Mouse (Mus musculus): Measurements from ENCODE around the gene Hcn2. TPM values are rescaled to one million over a fixed set of nuclear protein-coding genes. Genes with fewer than 3 reads are reported as not detected.

Gene Hcn2
- polyA plus RNA-seq, 1 experiment from 2014 or later = 0.43 TPM

DNA sequence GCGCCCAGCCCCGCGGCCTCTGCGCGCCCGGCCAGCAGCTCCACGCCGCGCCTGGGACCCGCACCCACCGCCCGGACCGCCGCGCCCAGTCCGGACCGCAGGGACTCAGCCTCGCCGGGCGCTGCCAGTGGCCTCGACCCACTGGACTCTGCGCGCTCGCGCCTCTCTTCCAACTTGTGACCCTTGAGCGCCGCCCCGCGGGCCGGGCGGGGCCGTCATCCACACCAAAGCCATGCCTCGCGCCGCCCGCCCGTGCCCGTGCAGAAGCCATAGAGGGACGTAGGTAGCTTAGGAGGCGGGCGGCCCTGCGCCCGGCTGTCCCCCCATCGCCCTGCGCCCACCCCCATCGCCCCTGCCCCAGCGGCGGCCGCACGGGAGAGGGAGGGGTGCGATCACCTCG, 18.9 kb downstream of the Hcn2 start:
- 0 out of 2 replicates have a peak overlapping the region, but pooled peaks have one; percentile 1 for H3K4me3 ChIP-seq (replicated peaks)
- H3K4me1 ChIP-seq (replicated peaks) = peaks cover 5% of the 10 kb centered on the region; the same call in 1 of the 2 replicates
- no peak overlapping the region for H3K27ac ChIP-seq
- peaks cover 21% of the 10 kb centered on the region for H3K27me3 ChIP-seq
- 38% methylated on average over 49 of the region's 52 CpGs for WGBS
- peaks cover 94% of the 10 kb centered on the region for H3K36me3 ChIP-seq
- peak overlapping the region; percentile 11; the same call in 1 of the 2 replicates for H3K4me2 ChIP-seq (replicated peaks)
- peaks cover 38% of the 10 kb centered on the region for H3K9me3 ChIP-seq
- ATAC-seq = no peak; the same call in 1 of the 2 replicates
- no peak overlapping the region for H3K9ac ChIP-seq (replicated peaks)

DNA sequence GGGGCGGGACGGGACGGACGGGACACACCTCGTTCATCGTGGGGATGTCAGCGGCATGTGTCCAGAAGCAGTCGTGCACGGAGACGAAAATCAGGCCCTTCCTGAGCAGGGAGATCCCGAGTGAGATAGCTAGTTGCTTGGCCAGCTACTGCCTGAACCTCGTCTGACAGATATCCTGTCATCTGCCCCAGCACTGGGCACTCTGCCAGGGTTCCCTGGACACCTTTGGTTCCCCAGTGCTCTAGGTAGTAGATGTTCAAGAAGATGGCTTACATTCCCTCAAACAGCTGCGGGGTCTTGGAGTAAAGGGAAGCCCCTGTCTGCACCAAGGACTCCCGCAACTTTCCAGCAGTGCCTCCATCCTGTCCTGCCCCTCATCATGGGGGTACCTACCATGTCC, 20.3 kb downstream of the Hcn2 start:
- H3K4me3 ChIP-seq (replicated peaks) = no peak overlapping the region
- peaks cover 40% of the 10 kb centered on the region for H3K9me3 ChIP-seq
- H3K9ac ChIP-seq (replicated peaks) = no peak overlapping the region
- 94% methylated on average over 14 of the region's 14 CpGs for WGBS
- H3K36me3 ChIP-seq = peaks cover 98% of the 10 kb centered on the region
- H3K4me2 ChIP-seq (replicated peaks) = no peak overlapping the region
- H3K4me1 ChIP-seq (replicated peaks) = peaks cover 5% of the 10 kb centered on the region; the same call in 1 of the 2 replicates
- peaks cover 21% of the 10 kb centered on the region for H3K27me3 ChIP-seq
- ATAC-seq = no peak
- no peak overlapping the region for H3K27ac ChIP-seq

DNA sequence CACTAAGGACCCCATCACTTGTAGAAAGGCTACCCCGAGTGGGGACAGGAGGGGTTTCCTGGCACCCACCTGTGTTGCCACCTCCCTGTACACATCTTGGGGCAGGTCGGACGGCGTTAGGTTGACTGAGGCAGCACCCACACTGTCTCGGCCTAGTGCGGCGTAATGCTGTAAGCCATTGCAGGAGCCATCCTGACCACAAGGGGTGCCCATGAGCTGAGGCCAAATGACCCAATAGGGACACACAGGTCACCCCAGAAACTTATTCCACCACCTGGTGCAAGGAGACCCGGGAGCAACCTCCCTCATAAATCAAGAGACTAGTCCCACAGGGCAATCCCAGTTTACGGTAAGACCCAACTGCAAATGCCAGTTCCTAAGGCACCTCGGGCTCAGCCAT, 21.8 kb downstream of the Hcn2 start:
- ATAC-seq = no peak
- 85% methylated on average over 10 of the region's 10 CpGs for WGBS
- H3K27me3 ChIP-seq = peaks cover 21% of the 10 kb centered on the region

DNA sequence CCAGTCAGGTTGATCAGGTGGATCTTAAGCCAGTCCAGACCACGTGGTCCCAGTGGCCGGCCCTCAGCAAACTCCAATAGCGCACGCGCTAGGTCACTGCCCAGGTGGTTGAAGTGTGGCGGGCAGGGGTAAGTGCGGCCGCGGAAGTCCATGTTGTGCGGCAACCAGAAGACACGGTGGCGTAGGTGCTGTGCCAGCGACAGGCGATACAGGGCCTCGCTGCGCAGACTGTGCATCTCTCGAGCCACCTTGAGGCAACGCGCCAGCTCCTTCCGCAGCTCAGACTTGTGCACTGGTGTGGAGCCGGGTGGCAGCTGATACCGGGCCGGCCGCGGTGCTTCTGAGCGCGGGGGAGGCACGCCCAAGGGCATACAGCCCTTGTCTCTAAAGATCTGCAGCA, 22.8 kb downstream of the Hcn2 start:
- no peak overlapping the region for H3K9ac ChIP-seq (replicated peaks)
- H3K36me3 ChIP-seq = peaks cover 98% of the 10 kb centered on the region
- no peak overlapping the region for H3K4me3 ChIP-seq (replicated peaks)
- peaks cover 37% of the 10 kb centered on the region for H3K9me3 ChIP-seq
- no peak overlapping the region for H3K4me2 ChIP-seq (replicated peaks)
- H3K27ac ChIP-seq = no peak overlapping the region
- WGBS = 96% methylated on average over 28 of the region's 28 CpGs
- H3K27me3 ChIP-seq = peaks cover 21% of the 10 kb centered on the region
- ATAC-seq = no peak
- peaks cover 5% of the 10 kb centered on the region; the same call in 1 of the 2 replicates for H3K4me1 ChIP-seq (replicated peaks)

More for the DNA sequence above, 21.8 kb downstream of the Hcn2 start:
- H3K36me3 ChIP-seq = peaks cover 98% of the 10 kb centered on the region
- H3K9ac ChIP-seq (replicated peaks) = no peak overlapping the region
- H3K4me1 ChIP-seq (replicated peaks) = peaks cover 5% of the 10 kb centered on the region; the same call in 1 of the 2 replicates
- H3K27ac ChIP-seq = no peak overlapping the region
- H3K4me3 ChIP-seq (replicated peaks) = no peak overlapping the region
- peaks cover 37% of the 10 kb centered on the region for H3K9me3 ChIP-seq
- no peak overlapping the region for H3K4me2 ChIP-seq (replicated peaks)

DNA sequence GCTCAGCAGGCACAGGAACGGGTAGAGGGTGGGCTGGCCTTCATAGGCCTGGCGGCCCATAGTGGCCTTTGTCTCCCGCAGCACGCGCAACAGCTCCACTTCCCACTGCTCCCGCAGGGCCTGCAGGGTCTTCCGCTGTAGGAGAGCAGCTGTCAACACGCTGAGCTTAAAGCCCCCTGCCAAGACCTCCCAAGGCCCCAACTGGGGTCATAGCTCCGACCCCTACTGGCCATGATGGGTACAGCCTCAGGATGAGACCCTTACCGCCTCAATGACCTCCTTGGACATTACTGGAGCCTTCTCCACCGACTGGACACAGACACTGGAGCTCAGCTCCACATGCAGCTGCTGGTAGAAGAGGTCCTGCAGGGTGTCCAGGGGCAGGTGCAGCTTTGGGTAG, 24.4 kb downstream of the Hcn2 start:
- Histone ChIP-seq H3K27ac (no peak overlapping the region), H3K27me3 (peaks cover 9% of the 10 kb centered on the region), H3K4me2 (replicated peaks) (no peak overlapping the region), H3K9me3 (peaks cover 35% of the 10 kb centered on the region), H3K4me1 (replicated peaks) (peaks cover 8% of the 10 kb centered on the region), H3K9ac (replicated peaks) (no peak overlapping the region), H3K4me3 (replicated peaks) (no peak overlapping the region), H3K36me3 (peaks cover 86% of the 10 kb centered on the region)
- 59% methylated on average over 11 of the region's 11 CpGs for WGBS
- ATAC-seq = no peak

DNA sequence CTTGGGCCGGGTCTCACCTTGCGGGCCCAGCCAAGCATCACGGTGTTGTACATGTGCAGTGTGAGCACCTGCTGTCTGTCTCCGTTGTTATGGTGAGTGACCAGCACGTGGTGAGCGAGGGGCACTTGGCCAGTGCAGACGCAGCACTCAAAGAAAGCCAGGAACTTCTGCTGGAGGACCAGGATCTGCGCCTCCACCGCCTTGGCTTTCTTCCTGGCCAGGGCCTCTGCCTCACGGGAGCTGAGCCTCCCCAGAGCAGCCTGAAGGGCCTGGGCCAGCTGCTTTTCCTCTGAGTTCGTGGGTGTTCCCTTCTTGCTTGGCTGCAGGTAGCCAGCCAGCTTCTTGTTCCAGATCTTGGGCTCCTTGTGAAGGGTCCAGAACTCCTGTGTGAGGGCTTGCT, 26.7 kb downstream of the Hcn2 start:
- Histone ChIP-seq H3K9ac (replicated peaks) (no peak overlapping the region), H3K27ac (no peak overlapping the region), H3K36me3 (peaks cover 63% of the 10 kb centered on the region), H3K4me1 (replicated peaks) (peaks cover 15% of the 10 kb centered on the region), H3K4me2 (replicated peaks) (no peak overlapping the region), H3K9me3 (peaks cover 23% of the 10 kb centered on the region), H3K27me3 (no peaks in the 10 kb centered on the region), H3K4me3 (replicated peaks) (no peak overlapping the region)
- 90% methylated on average over 11 of the region's 11 CpGs for WGBS
- no peak for ATAC-seq

DNA sequence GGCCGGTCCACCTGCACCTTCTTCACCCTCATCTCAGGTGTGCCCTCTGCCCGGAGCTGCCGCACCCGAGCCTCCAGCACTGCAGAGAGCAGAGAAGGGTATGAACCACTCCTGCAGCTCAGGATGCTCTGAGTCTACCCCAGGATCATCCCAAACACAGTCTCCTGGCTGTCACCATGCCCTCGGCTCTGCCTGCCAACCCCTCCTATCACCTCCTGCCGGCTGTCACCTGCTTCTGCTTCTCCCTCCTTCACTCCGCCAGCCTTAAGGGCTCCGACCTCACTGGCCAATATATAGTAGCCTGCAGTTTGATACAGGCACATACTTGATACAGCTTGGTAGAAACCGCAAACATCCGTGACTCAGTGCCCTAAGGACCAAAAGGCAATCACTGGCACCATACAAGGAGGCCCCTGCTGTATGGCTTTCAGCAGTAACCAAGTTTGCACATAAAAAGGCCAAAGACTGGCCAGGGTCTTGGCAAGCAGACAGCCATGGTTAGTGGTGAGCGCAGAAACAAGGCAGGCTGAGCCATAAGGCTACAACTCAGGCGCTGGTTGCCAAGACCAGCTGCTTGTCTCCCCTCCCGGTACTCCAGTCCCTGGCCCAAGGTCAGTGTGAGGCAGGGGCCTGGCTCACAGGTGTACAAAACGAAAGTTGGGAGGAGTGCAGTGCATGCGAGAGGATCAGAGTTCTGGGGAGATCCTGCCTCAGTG, 27.4 kb downstream of the Hcn2 start:
- Histone ChIP-seq H3K4me2 (replicated peaks) (no peak overlapping the region), H3K9me3 (peaks cover 17% of the 10 kb centered on the region; the same call in 1 of the 2 replicates), H3K4me1 (replicated peaks) (peaks cover 15% of the 10 kb centered on the region), H3K27me3 (no peaks in the 10 kb centered on the region), H3K36me3 (peaks cover 57% of the 10 kb centered on the region), H3K9ac (replicated peaks) (no peak overlapping the region; the same call in 1 of the 2 replicates), H3K4me3 (replicated peaks) (no peak overlapping the region), H3K27ac (no peak overlapping the region)
- ATAC-seq = no peak
- WGBS = 92% methylated on average over 15 of the region's 15 CpGs

DNA sequence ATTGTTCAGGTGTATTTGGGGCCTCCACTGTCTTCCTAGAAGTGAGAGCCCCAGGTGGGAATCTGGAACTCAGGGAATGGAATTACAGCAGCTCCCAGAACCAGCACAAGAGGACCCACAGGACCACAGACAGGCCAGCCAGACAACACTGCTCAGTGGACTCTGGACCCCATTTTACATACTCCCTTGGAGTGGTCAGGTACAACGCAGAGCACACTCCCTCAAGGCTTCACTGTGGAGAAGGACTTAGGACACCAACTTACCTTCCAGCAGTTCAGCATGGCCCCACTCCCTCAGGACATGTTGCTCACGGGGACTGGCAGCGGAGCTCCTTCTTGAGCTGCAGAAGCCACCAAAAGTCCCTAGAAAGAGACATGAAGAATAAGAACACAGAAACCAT, 29.0 kb downstream of the Hcn2 start:
- no peak for ATAC-seq
- Histone ChIP-seq H3K27me3 (no peaks in the 10 kb centered on the region), H3K4me2 (replicated peaks) (peak overlapping the region; percentile 80), H3K27ac (no peak overlapping the region), H3K9me3 (peaks cover 1% of the 10 kb centered on the region; the same call in 1 of the 2 replicates), H3K4me1 (replicated peaks) (peaks cover 15% of the 10 kb centered on the region), H3K36me3 (peaks cover 41% of the 10 kb centered on the region), H3K9ac (replicated peaks) (peak overlapping the region; percentile 73; the same call in 1 of the 2 replicates), H3K4me3 (replicated peaks) (peak overlapping the region; percentile 66)
- 95% methylated on average over 3 of the region's 3 CpGs for WGBS

DNA sequence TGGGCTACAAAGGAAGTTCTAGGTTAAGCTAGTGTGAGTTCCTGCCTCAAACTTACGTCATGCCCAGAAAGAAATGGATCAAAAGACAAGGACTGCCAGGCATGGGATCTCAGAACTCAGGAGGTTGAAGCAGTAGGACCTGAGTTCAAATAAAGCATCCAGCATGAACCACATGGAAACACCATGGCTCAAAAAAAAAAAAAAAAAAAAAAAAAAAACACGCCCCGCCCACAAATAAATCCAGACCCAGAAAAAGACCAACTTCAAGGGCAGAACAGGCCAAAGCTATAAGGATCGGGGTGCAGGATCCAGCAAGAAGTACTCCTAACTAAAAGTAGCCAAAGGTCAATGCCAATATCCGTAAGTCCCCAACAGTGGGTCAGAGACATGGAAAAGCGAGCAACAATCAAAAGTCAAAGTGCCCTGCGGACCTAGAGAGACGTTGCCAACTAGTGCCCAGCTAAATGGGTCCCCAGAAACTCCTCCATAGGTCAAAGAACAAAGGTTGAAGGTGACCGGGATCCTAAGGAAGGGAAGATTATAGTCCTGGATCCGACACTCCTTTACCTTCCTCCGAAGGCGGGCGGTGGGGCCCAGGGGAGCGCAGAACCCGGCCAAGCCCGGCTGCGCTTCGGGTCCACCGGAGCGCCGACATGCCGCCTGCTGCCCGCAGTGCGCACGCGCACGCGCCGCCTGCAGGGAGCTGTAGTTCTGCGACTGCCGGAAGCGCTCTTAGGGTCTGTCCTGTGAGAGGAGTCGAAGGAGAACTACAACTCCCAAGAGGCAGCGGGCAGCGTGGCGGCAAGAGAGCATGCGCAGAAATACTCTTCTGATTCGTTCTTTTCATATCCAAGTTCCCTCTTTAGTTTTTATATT, 29.7 kb downstream of the Hcn2 start, which contains the start of gene Polrmt:
Gene Polrmt, minus strand, starts transcription at position 684 of the 876 bp plus-strand sequence.
- Histone ChIP-seq H3K36me3 (peaks cover 33% of the 10 kb centered on the region), H3K9ac (replicated peaks) (peak within 1 kb of the TSS; percentile 73), H3K27me3 (no peaks in the 10 kb centered on the region), H3K27ac (no peak within 1 kb of the TSS), H3K4me2 (replicated peaks) (peak within 1 kb of the TSS; percentile 80), H3K4me3 (replicated peaks) (peak within 1 kb of the TSS; percentile 66), H3K4me1 (replicated peaks) (peaks cover 15% of the 10 kb centered on the region), H3K9me3 (no peaks in the 10 kb centered on the region)
- peak; percentile 97 for ATAC-seq
- 4% methylated on average over 38 of the region's 38 CpGs for WGBS

DNA sequence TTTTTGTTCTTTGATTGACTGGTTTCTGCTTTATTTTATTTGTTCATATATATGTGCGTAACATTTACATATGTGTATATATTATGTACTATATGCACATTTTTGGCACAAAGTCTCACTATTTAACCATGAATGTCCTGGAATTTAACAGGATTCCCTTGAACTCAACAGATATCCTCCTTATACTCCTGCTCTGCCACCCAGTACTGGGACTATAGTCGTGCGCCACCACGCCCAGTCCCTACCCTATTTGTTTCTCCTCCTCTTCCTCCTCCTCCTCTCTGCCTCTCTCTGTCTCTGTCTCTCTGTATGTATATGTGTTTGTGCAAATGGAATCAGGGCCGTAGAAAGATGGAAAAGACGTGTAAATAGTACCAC, 30.3 kb downstream of the Hcn2 start:
- Histone ChIP-seq H3K9ac (replicated peaks) (peak overlapping the region; percentile 50; the same call in 1 of the 2 replicates), H3K4me3 (replicated peaks) (peak overlapping the region; percentile 24), H3K27me3 (no peaks in the 10 kb centered on the region), H3K4me2 (replicated peaks) (peak overlapping the region; percentile 80), H3K4me1 (replicated peaks) (peaks cover 15% of the 10 kb centered on the region), H3K36me3 (peaks cover 27% of the 10 kb centered on the region), H3K9me3 (no peaks in the 10 kb centered on the region), H3K27ac (no peak overlapping the region)
- WGBS = 23% methylated on average over 6 of the region's 6 CpGs
- ATAC-seq = peak; percentile 77

DNA sequence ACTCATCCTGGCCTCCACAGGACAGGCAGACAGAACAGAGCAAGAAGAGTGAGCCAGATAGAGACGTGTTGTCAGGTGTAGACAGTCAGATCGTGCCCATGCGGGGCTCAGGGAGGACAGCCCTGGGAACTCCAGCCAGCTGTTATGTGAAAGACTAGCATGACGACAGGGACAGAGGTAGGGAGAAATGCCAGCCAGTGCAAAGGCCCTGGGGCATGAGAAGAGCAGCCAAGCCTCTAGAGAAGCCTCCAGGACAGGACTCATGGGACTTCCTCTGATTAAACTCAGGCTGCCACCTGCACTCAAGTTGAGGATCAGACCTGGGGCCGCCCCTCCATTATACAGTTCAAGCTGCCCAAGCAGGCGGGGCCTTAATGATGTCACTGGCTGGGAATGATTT, 32.1 kb downstream of the Hcn2 start:
- Histone ChIP-seq H3K27me3 (no peaks in the 10 kb centered on the region), H3K9ac (replicated peaks) (no peak overlapping the region), H3K4me3 (replicated peaks) (no peak overlapping the region), H3K4me2 (replicated peaks) (no peak overlapping the region), H3K36me3 (peaks cover 11% of the 10 kb centered on the region), H3K27ac (no peak overlapping the region), H3K4me1 (replicated peaks) (peaks cover 15% of the 10 kb centered on the region), H3K9me3 (no peaks in the 10 kb centered on the region)
- ATAC-seq = no peak
- 79% methylated on average over 6 of the region's 6 CpGs for WGBS

Measured in midbrain, embryonic 13.5 days (tissue).